Mouse (Mus musculus) CH12.LX (cell line): ENCODE results near the gene Cst6.

Experiments used
- CHD1 ChIP-seq: IDR thresholded peaks from 2 replicates; pipeline ENCODE4 v1.6.1; 2012; ENCODE audit warnings: low read depth, low read length, improper control_type of control experiment, inconsistent platforms
- CTCF ChIP-seq, 2 experiments: IDR thresholded peaks in 1 of 2; conservative IDR thresholded peaks in 1 of 2; 2 replicates each; pipeline ENCODE4 v1.5.1; 2011 to 2012; ENCODE audit warnings: low read depth in 2 of 2, low read length in 2 of 2, improper control_type of control experiment in 1 of 2, inconsistent platforms in 1 of 2, mild to moderate bottlenecking in 1 of 2, moderate library complexity in 1 of 2
- EP300 ChIP-seq: IDR thresholded peaks from 2 replicates; pipeline ENCODE4 v1.6.1; 2011; ENCODE audit warnings: low read length, improper control_type of control experiment
- GABPA ChIP-seq: IDR thresholded peaks from 2 replicates; pipeline ENCODE4 v1.6.1; 2012; ENCODE audit warnings: low read depth, low read length, improper control_type of control experiment, inconsistent platforms; ENCODE audit not compliant: insufficient replicate concordance
- MAZ ChIP-seq: IDR thresholded peaks from 2 replicates; pipeline ENCODE4 v1.6.1; 2012; ENCODE audit warnings: low read depth, mild to moderate bottlenecking, inconsistent platforms, low read length, improper control_type of control experiment, moderate library complexity
- POLR2A ChIP-seq: IDR thresholded peaks from 2 replicates; pipeline ENCODE4 v1.6.1; 2011; ENCODE audit warnings: low read depth, mild to moderate bottlenecking, improper control_type of control experiment, low read length
- RAD21 ChIP-seq: IDR thresholded peaks from 2 replicates; pipeline ENCODE4 v1.6.1; 2011; ENCODE audit warnings: low read depth, mild to moderate bottlenecking, low read length, improper control_type of control experiment, moderate library complexity
- SIN3A ChIP-seq: IDR thresholded peaks from 2 replicates; pipeline ENCODE4 v1.6.1; 2012; ENCODE audit warnings: low read length, improper control_type of control experiment, inconsistent platforms
- ZC3H11A ChIP-seq: IDR thresholded peaks from 2 replicates; pipeline ENCODE4 v1.6.1; 2012; ENCODE audit warnings: low read depth, mild to moderate bottlenecking, inconsistent platforms, low read length, improper control_type of control experiment

DNA sequence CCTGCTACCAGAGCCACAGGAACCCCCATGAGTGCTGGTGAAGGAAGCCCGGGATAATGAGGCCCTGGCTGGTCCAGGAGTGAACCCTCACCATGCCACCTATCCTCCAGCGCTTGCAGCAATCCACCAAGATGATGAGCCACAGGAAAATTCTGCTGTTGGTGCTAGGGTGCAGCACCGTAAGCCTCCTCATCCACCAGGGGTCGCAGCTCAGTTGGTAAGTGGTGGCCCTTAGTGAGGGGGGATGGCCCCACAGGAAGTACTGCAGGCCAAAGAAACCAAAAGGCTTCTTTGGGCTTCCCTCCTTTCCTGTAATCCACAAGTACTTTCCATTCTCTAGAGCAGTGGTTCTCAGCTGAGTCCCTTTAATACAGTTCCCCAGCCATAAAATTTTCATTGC lies 46.9 kb downstream of the Cst6 start:
- TF ChIP-seq RAD21 (peak; percentile 55), POLR2A (no peak), CTCF (conservative IDR thresholded peaks at IDR 0.05 in 1 of 2, IDR thresholded peaks at IDR 0.05 in 1 of 2; ENCODE audit: low read depth in 2 of 2, low read length in 2 of 2) (peak; percentile 59 to 86), ZC3H11A (no peak; the same call in 1 of the 2 replicates), CHD1 (no peak), GABPA (no peak), SIN3A (no peak), EP300 (no peak), MAZ (peak; percentile 65; the same call in 1 of the 2 replicates)
